Mouse (Mus musculus): ENCODE measurements at regions not wholly inside any gene's neighbourhood (a gene's known extent, or its start where the extent isn't known, plus 50 kb on each side); places are given as distances from the start of the nearest gene placed in this dataset.

GRCm38 (mm10) chr9:23016733-23017132, 206.1 kb upstream of the Bmper start:
- intact Hi-C loops (cut with DNase I) = loop anchor here (10.0 kb wide), 1 partner anchor 312 kb away; no protein-coding TSS in a partner anchor
- DNase-seq (ENCODE audit: low spot score in 2 of 2) = no peak

- intact Hi-C loops (cut with DNase I) = no loop called here
- DNase-seq (ENCODE audit: low spot score in 2 of 2) = no peak
Observed at GRCm38 (mm10) chr9:23024061-23024460, 198.8 kb upstream of the Bmper start.

DNA sequence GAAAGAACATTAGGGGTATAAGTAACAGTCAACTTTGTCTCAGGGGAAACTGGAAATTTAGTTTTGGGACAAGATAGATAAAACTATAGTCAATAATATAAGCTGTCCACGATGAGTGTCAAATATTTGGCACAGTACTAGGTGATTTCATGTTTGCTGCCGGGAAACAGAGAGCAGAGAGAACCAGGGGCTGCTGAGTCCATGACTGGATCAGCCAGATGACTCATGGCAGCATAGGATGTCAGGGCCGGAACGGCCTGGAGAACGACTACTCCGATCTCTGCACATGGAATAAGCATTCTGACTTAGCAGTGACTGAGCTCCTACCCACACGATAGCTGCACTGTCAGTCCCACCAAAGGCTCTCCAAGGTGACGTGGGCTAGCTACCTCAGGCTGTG, 197.6 kb upstream of the Bmper start:
- intact Hi-C loops (cut with DNase I) = loop anchor here (5.0 kb wide), 1 partner anchor 227 kb away; no protein-coding TSS in a partner anchor

DNA sequence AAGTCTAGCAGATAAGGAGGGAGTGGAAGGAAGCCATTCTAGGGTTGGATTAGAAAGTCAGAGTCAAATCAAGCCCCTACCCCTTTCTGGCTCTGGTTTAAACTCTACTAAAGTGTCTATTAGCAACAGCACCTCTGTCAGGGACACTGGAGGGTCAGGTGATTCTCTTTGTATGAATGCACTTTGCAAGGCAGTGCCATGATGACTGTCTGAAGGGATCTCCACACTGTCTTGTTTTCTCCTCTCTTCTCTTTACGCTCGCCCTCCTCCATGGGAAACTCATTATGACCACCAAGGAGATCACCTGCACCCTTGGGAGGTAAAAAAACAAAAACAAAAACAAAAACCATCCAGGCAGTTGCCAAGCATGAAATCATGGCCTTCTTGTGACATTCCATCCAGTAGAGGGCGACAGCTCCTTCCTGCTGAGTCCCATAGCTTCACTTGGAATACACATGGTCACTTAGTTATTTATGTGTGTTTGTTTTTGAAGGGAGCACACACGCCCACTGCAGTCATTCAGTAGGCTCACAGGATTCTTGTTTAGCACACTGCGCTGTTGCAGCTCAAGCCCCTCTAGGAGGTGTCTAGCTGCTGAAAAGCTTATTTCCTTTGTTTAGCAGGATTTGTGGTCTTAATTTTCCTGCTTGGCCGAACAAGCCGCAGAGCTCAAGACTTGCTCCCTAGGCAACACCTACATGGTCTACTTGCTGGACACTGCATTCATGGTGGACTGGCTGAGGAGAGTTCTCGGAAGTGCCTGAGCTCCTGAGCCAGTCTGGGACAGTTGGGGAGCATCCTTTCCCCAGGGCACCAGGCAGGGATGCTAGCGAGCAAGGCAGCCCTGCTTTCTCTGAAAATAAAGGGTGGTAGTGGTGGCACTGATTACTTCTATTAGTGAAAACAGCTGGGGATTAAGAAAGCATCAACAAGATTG, 195.2 kb upstream of the Bmper start:
- DNase-seq (ENCODE audit: low spot score in 2 of 2) = peak; percentile 45 to 54
- intact Hi-C loops (cut with DNase I) = loop anchor here (2.0 to 5.0 kb wide), 2 partner anchors 185 to 225 kb away; no protein-coding TSS in a partner anchor

More for the DNA sequence above, 197.6 kb upstream of the Bmper start:
- DNase-seq (ENCODE audit: low spot score in 2 of 2) = no peak

DNA sequence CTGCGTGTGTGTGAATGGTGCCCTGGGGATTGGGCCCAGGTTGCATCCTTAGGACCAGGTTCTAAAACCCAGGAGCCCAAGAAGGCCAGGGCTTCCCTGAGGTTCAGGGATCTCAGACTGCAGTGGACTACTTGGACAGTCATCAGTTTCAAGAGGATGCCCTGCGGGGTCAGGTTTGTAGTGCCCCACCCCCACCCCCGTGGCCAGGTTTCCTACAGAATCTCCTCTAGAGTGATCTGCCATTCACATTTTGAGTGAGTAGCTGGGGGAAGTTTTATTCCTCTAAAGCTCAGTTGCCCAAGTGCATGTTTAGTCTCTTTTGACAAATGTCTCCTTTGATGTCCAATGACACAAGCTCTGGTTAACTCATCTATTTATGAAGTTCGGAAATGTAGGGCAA, 193.5 kb upstream of the Bmper start:
- intact Hi-C loops (cut with DNase I) = loop anchor here (5.0 kb wide), 1 partner anchor 223 kb away; no protein-coding TSS in a partner anchor
- DNase-seq (ENCODE audit: low spot score in 2 of 2) = no peak

DNA sequence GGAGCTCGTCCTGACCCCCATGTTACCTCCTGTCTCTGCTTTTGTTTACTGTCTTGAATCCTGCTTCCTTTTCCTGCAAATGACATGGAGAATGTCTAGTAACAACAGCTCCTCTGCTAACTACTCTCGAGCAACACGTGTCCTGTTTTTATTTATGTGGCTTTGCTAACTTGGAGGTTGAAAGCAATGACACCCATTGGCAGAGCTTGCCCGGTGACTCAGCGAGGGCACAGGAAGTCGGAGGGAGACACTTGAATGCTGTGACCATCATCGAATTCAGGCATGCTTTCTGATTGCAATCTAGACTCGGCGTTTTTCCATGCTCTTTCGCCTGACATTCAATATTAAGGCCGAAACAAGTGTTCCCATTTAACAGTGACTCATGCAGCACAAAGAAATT, 192.7 kb upstream of the Bmper start:
- intact Hi-C loops (cut with DNase I) = no loop called here
- no peak for DNase-seq (ENCODE audit: low spot score in 2 of 2)

- intact Hi-C loops (cut with DNase I) = no loop called here
- no peak for DNase-seq (ENCODE audit: low spot score in 2 of 2)
Observed at GRCm38 (mm10) chr9:23030546-23030945, 192.3 kb upstream of the Bmper start.

GRCm38 (mm10) chr9:23031916-23032315, 191.0 kb upstream of the Bmper start:
- intact Hi-C loops (cut with DNase I) = no loop called here
- no peak for DNase-seq (ENCODE audit: low spot score in 2 of 2)

DNA sequence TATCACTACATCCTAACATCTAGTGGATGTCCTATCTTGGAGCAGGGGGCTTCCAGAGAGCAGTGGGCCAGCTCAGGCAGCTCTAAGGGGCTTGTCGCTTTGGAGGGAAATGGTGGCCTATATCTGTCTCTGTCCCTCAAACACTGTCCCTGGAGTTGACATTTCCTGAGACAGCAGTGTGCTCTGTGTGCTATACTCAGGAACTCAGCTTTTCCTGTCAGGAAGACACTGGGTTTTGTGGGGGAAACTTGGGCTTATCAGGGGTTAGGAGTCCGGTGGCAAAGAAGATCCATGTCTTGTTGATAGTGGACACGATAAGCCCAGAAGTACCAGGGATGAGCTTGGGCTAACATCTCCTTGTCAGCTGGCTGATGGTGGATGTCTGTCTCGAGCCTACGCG, 187.6 kb upstream of the Bmper start:
- intact Hi-C loops (cut with DNase I) = no loop called here
- DNase-seq (ENCODE audit: low spot score in 2 of 2) = no peak

GRCm38 (mm10) chr9:23035901-23036610, 186.8 kb upstream of the Bmper start:
- DNase-seq (ENCODE audit: low spot score in 2 of 2) = no peak
- intact Hi-C loops (cut with DNase I) = no loop called here

DNA sequence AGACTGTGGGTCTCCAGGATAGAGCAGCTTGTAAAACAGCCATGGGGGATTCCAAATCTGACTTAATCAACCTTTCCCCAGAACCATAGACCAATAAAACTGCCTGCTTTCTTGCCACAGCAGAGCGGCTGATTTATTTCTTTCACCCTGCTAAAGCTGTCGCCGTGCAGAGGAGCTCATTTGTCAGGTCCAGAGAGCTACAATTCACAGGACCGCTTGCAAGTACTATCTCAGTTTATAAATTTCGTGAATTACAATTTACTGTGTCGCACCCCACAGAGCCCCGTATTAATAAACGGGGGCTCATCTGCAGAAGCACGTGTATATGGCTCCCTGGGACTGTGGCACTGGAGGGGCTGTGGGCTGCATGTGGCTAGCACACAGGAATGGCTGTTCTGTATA, 185.4 kb upstream of the Bmper start:
- no peak for DNase-seq (ENCODE audit: low spot score in 2 of 2)
- intact Hi-C loops (cut with DNase I) = no loop called here

DNA sequence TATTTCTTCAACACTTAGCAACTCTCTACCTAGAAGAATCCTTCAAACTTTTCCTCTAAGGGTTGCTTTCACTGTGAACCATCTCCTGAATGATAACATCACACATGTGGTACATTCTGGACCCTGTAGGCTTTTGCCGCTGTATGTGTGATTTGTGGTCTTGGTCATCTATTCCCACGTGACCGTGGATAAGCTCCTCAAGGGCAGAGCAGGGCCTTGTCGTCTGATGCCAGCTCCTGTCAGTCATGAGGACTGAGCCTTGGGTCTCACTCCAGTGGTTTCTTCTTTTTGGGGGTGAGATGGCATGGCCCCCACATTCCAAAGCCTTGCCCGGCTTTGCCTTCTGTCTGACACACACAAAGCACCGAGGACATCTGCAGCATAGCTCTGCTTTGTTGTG, 183.3 kb upstream of the Bmper start:
- intact Hi-C loops (cut with DNase I) = no loop called here
- DNase-seq (ENCODE audit: low spot score in 2 of 2) = no peak

DNA sequence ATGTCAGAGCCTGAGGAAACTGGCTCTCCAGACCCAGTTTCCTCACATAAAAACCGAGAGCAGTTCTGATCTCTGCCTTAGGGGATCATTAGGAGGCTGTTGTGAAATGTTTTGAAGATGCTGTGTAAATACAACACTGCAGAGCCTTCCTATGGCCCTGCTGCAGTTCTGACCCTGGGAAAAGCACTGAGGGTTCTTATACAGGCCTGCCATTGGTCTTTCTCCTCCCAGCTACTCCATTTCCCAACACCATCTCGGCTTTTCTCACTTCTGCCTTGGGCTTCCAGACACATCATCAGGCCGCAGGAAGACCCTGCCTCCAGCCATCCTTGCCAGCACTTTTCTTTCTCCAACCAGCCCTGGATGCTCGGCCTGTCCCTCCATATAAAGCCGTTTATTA, 181.9 kb upstream of the Bmper start:
- intact Hi-C loops (cut with DNase I) = no loop called here
- no peak for DNase-seq (ENCODE audit: low spot score in 2 of 2)

DNA sequence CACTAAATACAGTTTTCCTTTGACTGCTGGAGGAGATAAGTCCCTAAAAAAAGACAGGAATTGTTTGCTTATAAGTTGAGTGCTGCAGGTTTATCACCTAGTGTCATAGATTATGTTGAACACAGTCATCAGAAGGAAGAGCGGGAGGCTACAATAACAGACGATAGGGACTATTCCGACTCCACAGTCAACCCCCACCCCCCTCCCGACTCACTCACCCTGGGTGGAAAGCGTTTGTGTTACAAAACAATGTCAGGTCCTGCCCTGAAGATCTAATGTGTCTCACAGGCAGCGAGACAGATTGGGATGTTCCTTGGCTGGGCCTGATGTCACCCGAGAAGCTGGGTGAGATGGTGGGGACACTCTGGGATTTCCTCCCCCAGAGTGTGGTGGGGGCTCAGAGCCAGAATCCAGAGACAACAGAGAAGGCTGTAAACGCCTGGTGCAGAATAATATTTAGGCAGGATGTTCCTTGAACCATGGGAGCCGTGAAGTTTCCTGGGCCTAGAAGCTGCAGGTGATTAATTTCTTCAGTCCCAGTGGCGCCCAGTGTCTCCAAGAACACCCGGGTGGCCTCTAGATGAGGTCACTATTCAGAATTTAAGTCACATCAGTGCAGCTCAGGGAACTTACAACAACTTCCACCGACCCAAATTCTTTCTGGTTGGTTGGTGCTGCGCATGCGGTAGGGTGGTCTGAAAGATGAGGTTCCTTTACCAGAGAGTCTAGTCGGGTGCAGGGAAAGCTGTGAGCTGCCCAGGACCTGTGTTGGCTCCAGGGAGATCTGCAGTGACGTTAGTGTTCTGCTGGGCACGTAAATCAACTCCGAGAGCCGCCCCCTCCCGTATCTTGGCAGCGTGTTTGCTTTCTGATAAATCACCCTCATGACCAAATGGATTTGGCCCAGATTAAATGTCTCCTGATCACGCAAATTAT, 181.1 kb upstream of the Bmper start:
- intact Hi-C loops (cut with DNase I) = no loop called here
- DNase-seq (ENCODE audit: low spot score in 2 of 2) = no peak

DNA sequence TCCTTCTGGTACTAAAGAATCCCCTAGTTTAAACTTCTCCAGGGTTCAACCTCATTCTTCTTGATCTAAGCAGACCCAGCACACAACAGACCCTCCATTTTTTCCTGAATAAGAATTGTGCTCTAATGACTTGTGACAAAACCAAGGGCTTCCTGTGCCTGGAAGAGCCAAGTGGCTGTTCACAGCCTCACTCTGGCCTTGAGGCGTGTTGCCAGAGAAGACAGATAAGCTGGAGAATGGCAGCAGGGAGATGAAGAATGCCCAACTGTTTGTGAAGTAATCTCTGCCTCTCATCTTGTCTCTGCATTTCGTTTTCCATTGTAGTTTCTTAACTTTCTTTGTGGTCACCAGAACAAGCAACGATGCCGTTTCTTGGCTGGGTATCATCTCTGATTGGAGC, 179.9 kb upstream of the Bmper start:
- DNase-seq (ENCODE audit: low spot score in 2 of 2) = no peak
- intact Hi-C loops (cut with DNase I) = no loop called here

DNA sequence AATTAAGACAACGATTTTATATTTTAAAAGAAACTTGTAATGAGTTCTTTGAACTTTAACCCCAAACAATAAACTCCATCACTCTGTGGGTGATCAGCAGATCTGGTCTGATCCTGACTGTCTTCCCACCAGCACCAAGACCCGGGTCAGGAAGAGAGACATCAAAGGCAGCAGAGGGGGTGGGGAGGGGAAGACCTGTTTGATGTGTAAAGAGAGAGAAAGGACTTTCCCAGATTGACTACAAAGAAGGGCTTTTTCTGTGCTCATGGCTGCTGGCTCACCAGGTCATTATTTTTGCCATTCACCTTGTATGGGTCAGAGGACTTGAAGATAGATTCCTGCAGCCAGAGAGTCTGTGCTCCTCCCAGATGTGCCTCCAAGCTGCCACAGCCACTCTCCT, 177.4 kb upstream of the Bmper start:
- DNase-seq (ENCODE audit: low spot score in 2 of 2) = no peak
- intact Hi-C loops (cut with DNase I) = no loop called here

DNA sequence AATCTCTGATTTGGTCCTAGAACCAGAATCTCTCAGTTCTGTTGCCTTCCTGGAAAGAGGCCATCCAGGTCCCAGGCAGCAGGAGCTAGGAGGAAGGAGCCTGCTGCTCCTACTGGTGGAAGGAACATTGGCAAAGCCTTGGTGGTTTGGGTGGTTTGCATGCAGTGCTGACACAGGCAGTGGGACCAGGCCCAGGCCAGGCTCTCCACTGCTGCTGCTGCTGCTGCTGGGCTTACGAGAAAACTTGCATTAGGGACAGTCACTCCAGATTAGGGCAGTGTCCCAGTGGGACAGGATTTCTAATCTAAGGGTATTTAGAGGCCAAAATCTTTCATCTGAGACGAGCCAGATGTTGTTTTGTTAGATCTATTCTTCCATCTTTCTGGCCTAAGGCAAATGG, 172.1 kb upstream of the Bmper start:
- DNase-seq (ENCODE audit: low spot score in 2 of 2) = no peak
- intact Hi-C loops (cut with DNase I) = no loop called here

- intact Hi-C loops (cut with DNase I) = no loop called here
- DNase-seq (ENCODE audit: low spot score in 2 of 2) = no peak
Observed at GRCm38 (mm10) chr9:23059526-23059925, 163.3 kb upstream of the Bmper start.

GRCm38 (mm10) chr9:23060526-23060925, 162.3 kb upstream of the Bmper start:
- intact Hi-C loops (cut with DNase I) = no loop called here
- no peak for DNase-seq (ENCODE audit: low spot score in 2 of 2)
